Mouse (Mus musculus) gastrocnemius, postnatal 14 days (tissue): ENCODE data around the gene Slc22a15. TPM values are rescaled to one million over a fixed set of nuclear protein-coding genes. Genes with fewer than 3 reads are reported as not detected.

Source experiments
- DNase-seq: peaks from one replicate; pipeline ENCODE4 v3.0.0; 2021; ENCODE audit warnings: mixed read lengths
- intact Hi-C: fragments of 180-260 bp; cut with DNase I; formaldehyde crosslinking; loops from one replicate; pipeline ENCODE4 v1.15.1; 2025; ENCODE audit warnings: low total_unique reads
- total RNA-seq, 2 experiments: library from RNA; stranded (reverse); gene quantifications; 2 replicates each; pipeline ENCODE4 v1.2.3; 2021

Gene Slc22a15
- total RNA-seq, 2 experiments from 2014 or later, result 1.3 to 1.8 TPM

- intact Hi-C loops, result no loop called here
- DNase-seq, result no peak
Measured at GRCm38 (mm10) chr3:101922366-101922765, 1.9 kb downstream of the Slc22a15 start.

DNA sequence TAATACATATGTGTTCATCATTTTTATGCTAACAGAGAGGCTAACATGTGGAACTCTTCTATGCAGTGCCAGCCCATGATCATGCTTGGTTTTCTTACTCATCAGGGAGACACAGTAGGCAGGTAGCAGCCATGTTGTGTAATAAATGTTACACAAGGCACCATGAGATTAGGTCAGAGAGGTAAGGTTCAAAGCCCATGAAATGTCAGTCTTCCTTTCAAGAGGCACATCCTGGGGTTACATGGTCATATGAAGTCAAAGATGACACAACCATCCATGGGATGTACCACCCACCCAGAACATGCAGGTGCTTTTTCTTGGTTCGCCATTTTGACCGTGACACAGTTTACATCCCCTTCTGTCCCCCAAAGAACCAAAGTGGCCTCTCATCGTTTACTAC, 5.7 kb downstream of the Slc22a15 start:
- no peak for DNase-seq
- intact Hi-C loops, result no loop called here

- intact Hi-C loops, result no loop called here
- no peak for DNase-seq
Measured at GRCm38 (mm10) chr3:101917665-101918064, 6.6 kb downstream of the Slc22a15 start.

DNA sequence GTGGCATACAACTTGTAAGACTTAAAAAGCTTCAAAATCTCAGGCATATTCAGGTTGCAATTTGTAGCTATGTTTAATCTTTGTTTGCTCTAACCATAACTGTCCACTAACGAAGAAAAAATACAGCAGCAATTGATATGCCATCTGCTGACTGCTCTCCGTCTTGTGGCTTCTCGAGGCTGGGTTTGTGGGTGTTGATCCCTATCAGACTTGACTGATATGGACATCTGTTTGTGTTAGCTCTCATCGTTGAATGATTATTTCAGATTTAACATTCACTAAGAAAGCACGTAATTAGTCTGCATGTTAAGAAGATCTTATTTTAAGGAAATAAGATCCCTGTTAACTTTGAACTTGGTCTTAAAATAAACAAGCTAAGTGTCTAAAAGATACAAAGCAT, 7.7 kb downstream of the Slc22a15 start:
- intact Hi-C loops, result no loop called here
- DNase-seq, result no peak

- DNase-seq, result no peak
Measured at GRCm38 (mm10) chr3:101915048-101915801, 9.0 kb downstream of the Slc22a15 start.

DNA sequence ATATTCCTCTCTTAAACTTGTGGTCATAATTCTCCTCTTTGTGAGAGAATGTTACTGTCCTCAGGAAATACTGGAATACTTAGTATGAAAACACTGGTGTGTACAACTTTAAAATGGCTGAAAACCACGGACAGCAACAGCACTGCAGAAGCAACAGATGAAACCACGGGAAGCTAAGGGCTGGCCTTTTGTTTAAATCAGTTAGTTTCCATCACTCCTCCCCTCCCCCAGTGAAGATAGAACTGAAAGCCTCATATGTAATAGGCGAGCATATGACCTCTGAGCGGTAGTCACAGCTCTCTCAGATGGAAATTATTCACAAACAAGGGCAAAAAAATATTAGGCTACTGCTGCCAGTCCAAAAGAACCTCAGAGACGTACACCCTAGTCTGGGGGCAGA, 10.0 kb downstream of the Slc22a15 start:
- no peak for DNase-seq
- intact Hi-C loops, result no loop called here

More at GRCm38 (mm10) chr3:101915048-101915801, 9.0 kb downstream of the Slc22a15 start:
- intact Hi-C loops, result no loop called here

GRCm38 (mm10) chr3:101912041-101912440, 12.2 kb downstream of the Slc22a15 start:
- intact Hi-C loops, result no loop called here
- DNase-seq, result peak; percentile 35

DNA sequence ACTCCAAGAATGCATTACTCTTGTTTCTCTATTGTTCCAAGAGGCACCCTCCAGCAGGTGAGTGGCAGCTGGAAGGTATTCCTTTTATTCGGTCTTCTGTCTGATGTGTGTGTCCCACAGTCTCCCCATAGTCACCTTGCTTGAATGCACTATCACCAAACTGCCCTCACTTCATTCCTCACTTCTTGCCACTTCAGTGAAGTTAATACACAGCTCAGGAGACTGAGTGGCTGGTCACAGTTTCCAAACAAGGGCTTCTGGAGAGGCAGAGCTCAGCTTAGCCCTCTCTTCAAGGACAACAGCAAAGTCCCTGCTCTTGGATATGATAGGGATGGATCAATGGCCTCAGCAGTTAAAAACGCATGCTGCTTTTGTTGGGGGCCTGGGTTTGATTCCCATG, 17.2 kb downstream of the Slc22a15 start:
- DNase-seq, result no peak
- intact Hi-C loops, result no loop called here

DNA sequence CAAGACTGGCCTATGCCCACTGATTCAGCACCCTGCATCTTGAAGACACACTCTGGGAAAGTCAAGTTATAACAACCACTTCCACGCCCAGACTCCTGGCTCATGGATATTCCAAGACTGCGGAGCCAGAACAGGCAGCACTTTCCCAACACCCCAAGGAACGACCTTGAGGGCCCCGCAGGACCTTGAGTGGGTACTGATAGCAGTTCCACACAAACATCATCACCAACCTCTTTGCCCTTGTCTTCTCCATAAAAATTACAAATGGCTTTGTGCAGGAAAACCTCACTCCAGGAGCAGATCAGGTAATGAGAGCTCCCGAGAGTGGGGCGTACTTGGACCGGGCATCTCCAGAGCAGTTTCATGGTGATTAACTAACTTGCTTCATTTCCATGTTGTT, 19.5 kb downstream of the Slc22a15 start:
- no peak for DNase-seq

DNA sequence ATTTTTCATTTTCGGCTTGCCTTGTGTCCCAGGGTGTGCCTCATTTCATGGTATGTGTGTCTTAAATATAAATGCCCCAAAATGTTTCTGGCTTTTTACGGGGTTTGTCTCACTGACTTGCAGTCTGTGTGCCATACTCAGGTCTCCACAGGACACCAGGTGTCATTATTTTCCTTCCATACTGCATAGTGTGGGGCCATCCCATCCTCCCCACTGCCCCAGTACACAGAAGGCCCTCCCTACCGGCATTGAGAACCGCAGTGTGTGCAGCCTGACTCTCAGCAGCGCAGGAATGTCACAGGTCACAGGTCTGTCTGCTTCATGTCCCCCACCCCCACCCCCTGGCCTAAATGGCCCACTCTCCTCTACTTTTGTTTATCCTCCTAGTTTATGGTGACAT, 21.2 kb downstream of the Slc22a15 start:
- intact Hi-C loops, result no loop called here
- no peak for DNase-seq

More for the DNA sequence above, 19.5 kb downstream of the Slc22a15 start:
- intact Hi-C loops, result no loop called here

DNA sequence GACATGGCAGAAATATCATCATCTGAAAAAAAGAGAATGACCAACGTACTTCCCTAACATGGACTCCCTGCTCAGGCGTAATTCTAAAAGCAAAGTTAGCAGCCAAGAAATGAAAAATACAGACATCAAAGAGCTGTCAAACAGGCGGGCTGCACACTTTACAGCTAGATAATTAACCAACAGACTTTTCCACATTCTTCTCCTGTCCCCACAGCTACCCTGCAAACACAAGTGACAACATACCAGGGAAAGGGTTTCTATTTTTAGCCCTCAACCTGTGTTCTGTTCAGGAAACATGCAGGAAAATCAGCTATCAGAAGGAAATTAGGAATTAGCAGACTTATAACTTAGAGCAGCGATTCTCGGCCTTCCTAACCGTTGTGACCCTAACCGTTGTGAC, 21.9 kb downstream of the Slc22a15 start:
- intact Hi-C loops, result no loop called here
- no peak for DNase-seq

GRCm38 (mm10) chr3:101897377-101897974, 26.8 kb downstream of the Slc22a15 start:
- no peak for DNase-seq
- intact Hi-C loops, result loop anchor here (5.0 to 10.0 kb wide), 2 partner anchors 165 to 347 kb away; no protein-coding TSS in a partner anchor

DNA sequence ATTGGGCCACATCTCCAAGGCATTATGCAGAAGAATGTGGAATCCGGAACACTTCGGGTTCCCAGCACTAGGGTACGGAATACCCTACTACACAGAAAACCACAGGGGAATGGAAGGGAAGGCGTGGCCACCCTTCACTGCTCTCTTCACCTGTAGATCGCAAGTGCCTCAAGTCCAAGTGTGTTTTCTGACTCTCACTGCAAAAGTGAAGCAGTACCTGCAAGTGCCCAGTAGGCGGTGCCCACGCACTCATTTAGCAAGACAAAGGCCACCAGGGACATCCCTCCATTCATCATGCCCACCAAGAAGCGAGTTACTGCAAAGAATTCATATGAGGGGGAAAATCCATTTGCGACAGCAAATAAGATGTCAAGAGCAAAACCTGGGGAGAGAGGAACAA, 27.4 kb downstream of the Slc22a15 start:
- intact Hi-C loops, result loop anchor here (5.0 to 10.0 kb wide), 2 partner anchors 165 to 348 kb away; no protein-coding TSS in a partner anchor
- DNase-seq, result peak; percentile 71

- intact Hi-C loops, result loop anchor here (5.0 to 10.0 kb wide), 2 partner anchors 167 to 349 kb away; no protein-coding TSS in a partner anchor
Measured at GRCm38 (mm10) chr3:101895376-101895910, 28.8 kb downstream of the Slc22a15 start.

GRCm38 (mm10) chr3:101885591-101885990, 38.7 kb downstream of the Slc22a15 start:
- DNase-seq, result no peak
- intact Hi-C loops, result no loop called here

More at GRCm38 (mm10) chr3:101895376-101895910, 28.8 kb downstream of the Slc22a15 start:
- no peak for DNase-seq

GRCm38 (mm10) chr3:101885041-101885440, 39.2 kb downstream of the Slc22a15 start:
- no peak for DNase-seq
- intact Hi-C loops, result no loop called here

- no peak for DNase-seq
- intact Hi-C loops, result no loop called here
Measured at GRCm38 (mm10) chr3:101883902-101884301, 40.4 kb downstream of the Slc22a15 start.

- intact Hi-C loops, result no loop called here
- no peak for DNase-seq
Measured at GRCm38 (mm10) chr3:101881721-101882120, 42.5 kb downstream of the Slc22a15 start.

DNA sequence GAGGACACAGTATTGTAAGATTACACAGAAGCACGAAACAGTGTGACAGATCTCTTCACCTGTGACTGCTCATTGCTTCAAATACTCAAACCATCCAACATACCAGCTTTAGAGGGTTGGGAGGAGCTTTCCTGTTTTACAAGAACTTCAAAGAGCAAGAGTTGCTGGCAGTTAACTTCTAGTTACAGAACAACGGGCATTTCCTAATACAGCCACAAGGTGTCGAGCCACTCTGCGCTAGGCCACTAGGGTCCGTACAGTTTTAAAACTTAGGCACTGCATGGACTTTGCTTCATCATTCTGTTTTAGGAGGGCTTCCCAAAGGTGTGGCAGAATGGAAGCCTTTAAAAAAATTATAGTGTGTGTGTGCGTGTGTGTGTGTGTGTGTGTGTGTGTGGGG, 43.4 kb downstream of the Slc22a15 start:
- no peak for DNase-seq
- intact Hi-C loops, result no loop called here

- intact Hi-C loops, result no loop called here
- DNase-seq, result no peak
Measured at GRCm38 (mm10) chr3:101878136-101878535, 46.1 kb downstream of the Slc22a15 start.
